Mouse (Mus musculus): ENCODE measurements around the gene Sec16a. TPM values are rescaled to one million over a fixed set of nuclear protein-coding genes. Genes with fewer than 3 reads are reported as not detected.
A peak's percentile ranks its signal among the peaks of the same experiment; 100 is the strongest.

The Sec16a gene
- polyA plus RNA-seq, 1 experiment from 2014 or later = 21.4 TPM

DNA sequence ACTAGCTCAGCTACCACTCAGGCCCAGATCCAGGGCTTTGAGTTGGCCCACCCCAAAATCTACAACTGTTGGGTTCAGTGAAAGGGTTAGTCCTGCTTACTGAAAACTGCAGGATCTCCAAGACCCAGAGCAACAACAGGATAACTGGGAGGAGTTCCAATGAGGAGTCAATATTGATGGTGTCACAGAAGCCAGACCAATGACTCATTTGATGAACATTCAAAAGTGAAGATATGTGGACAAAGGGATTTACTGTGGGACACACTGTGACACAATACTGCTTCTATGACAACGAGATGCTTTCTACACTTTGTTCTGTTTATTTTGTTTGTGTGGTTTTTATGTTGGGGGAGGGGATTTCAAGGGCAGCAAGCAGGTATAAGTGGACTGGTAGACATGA, 26.9 kb downstream of the Sec16a start:
- 85% methylated on average over 1 of the region's 1 CpGs for WGBS
- no peak overlapping the region for H3K27ac ChIP-seq (replicated peaks)
- H3K27me3 ChIP-seq (ENCODE audit: low read depth, poor library complexity, severe bottlenecking) = no peaks in the 10 kb centered on the region
- no peaks in the 10 kb centered on the region for H3K4me1 ChIP-seq
- DNase-seq (ENCODE audit: low spot score) = no peak
- peaks cover 100% of the 10 kb centered on the region for H3K36me3 ChIP-seq
- H3K4me3 ChIP-seq = no peak overlapping the region
- no peaks in the 10 kb centered on the region for H3K9me3 ChIP-seq (replicated peaks)

DNA sequence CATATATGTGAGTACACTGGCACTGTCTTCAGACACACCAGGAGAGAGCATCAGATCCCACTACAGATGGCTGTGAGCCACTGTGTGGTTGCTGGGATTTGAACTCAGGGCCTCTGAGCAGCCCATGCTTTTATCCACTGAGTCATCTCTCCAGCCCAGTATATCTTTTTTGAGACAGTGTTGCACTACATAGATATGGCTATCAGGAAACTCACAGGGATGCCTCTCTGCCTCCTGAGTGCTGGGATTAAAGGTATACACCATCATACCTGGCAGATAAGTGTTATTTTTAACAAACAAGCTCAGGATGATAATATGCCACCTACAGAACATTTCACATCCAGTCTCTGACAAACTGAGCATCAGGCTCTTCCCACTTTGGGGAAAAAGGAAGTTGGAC, 27.9 kb downstream of the Sec16a start:
- Histone ChIP-seq H3K4me3 (no peak overlapping the region), H3K9me3 (replicated peaks) (no peaks in the 10 kb centered on the region), H3K27ac (replicated peaks) (no peak overlapping the region), H3K27me3 (ENCODE audit: low read depth, poor library complexity, severe bottlenecking) (no peaks in the 10 kb centered on the region), H3K4me1 (no peaks in the 10 kb centered on the region), H3K36me3 (peaks cover 100% of the 10 kb centered on the region)
- DNase-seq (ENCODE audit: low spot score) = no peak

DNA sequence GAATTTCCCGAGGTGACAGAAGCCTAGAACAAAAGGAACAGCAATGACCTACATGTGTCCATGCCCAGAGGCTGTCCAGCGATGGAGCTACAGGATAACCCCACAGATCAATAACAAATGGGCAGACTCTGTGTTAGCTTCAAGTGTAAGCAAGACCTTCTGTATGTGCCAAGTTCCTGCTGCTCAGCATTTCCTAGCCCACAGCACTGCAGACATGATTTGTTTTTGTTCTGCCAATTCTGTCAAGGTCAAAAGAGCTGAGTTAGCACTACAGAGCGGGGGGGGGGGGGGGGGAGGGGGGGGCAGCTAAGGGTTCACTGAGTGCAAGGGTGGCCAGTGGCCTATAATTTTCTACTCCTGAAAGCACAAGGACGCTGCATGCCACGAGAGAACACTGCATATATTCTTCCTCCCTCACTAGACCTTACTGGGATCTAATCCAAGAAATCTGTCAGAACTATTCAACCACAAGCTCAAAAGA, 34.0 kb downstream of the Sec16a start:
- Histone ChIP-seq H3K27me3 (ENCODE audit: low read depth, poor library complexity, severe bottlenecking) (no peaks in the 10 kb centered on the region), H3K9me3 (replicated peaks) (no peaks in the 10 kb centered on the region), H3K4me3 (no peak overlapping the region), H3K4me1 (peaks cover 33% of the 10 kb centered on the region), H3K27ac (replicated peaks) (no peak overlapping the region), H3K36me3 (peaks cover 82% of the 10 kb centered on the region)
- no peak for DNase-seq (ENCODE audit: low spot score)
- 79% methylated on average over 5 of the region's 5 CpGs for WGBS

DNA sequence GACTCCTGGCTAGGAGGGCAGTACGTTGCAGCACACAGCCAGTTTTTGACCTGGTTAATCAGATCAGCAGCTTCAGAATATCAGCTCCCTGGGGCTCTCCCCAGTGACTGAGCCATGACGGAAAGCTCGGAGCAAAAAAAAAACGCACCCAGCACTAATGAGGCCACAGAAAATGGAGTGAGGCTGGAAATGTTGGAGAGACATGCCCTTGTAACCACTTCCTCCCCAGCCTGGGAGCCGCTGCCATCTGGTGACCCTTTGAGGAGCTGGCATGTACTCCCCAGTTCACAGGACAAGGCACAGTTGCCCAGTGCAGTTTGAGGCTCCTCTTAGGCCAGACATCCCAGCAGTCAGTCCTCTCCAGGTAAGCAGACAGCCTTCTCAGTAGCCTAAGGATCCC, 34.9 kb downstream of the Sec16a start:
- H3K36me3 ChIP-seq = peaks cover 79% of the 10 kb centered on the region
- no peak overlapping the region for H3K4me3 ChIP-seq
- no peaks in the 10 kb centered on the region for H3K27me3 ChIP-seq (ENCODE audit: low read depth, poor library complexity, severe bottlenecking)
- H3K27ac ChIP-seq (replicated peaks) = no peak overlapping the region
- no peaks in the 10 kb centered on the region for H3K9me3 ChIP-seq (replicated peaks)
- H3K4me1 ChIP-seq = peaks cover 40% of the 10 kb centered on the region
- DNase-seq (ENCODE audit: low spot score) = no peak
- 82% methylated on average over 5 of the region's 5 CpGs for WGBS

DNA sequence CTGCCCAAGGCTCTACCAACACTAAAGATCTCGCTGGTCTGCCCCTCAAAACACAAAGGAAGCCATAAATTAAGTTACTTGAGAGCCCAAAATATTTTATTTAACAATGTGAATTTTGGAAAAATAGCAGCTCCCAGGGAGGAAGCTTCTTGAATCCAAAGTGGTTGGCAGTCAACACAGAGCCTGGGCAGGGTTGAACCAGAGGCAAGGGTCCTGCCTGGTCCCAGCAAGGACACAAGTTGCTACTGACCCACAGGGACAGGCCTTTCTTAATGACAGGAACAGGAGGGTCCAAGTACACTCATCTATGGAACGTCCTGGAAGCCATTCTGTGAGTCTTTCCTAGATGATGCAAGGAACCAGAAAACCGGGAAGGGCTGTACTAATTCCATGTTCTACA, 35.7 kb downstream of the Sec16a start:
- H3K36me3 ChIP-seq = peaks cover 76% of the 10 kb centered on the region
- DNase-seq (ENCODE audit: low spot score) = no peak
- peaks cover 45% of the 10 kb centered on the region for H3K4me1 ChIP-seq
- peak overlapping the region; percentile 95 for H3K4me3 ChIP-seq
- peak overlapping the region; percentile 96; the same call in 1 of the 2 replicates for H3K27ac ChIP-seq (replicated peaks)
- H3K9me3 ChIP-seq (replicated peaks) = no peaks in the 10 kb centered on the region
- no peaks in the 10 kb centered on the region for H3K27me3 ChIP-seq (ENCODE audit: low read depth, poor library complexity, severe bottlenecking)
- WGBS = 60% methylated on average over 3 of the region's 3 CpGs

DNA sequence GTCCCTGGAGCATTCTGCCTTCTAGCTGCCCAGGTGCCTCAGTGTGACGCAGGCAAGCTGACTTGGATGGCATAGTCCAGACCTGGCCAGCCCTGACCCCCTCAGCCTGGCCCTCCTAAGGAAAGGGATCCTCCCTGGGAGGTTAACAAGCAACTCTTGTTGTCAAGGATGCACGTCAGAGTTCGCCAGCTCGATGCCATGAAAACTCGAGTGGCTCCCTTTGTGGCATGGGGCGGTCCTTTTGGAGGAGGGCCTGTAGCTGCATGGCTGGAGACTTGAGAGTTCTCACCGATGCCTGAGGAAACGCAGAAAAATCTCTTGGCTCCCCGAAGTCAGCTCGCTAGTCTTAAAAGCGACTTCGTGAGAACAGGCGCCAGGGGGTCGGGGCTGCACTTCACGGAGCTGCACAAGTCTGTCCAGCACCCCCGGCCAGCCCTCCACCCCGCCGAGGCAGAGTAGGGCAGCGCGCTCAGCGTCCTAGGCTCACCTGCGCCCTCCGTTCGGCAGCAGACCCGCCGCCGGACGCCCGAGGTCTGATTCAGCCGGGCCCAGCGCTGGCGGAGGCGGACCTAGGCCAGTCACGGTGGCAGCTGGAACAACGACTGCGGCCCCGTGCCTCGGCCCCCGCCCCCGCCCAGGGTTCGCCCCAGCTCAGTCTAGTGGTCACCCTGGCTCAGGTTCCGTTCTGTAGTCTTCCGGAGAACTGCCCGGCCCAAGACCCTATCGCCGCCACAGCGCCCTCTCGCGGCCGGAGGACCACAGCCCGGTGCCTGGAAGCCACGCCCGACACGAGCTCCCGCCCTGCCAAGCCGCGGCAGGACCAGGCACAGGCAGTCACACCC, 36.3 kb downstream of the Sec16a start, which contains the start of gene Inpp5e:
Inpp5e (minus strand) TSS at position 689 of the 842 bp plus-strand sequence.
- Histone ChIP-seq H3K36me3 (peaks cover 72% of the 10 kb centered on the region), H3K9me3 (replicated peaks) (no peaks in the 10 kb centered on the region), H3K27me3 (ENCODE audit: low read depth, poor library complexity, severe bottlenecking) (no peaks in the 10 kb centered on the region), H3K27ac (replicated peaks) (peak within 1 kb of the TSS; percentile 96), H3K4me1 (peaks cover 45% of the 10 kb centered on the region), H3K4me3 (peak within 1 kb of the TSS; percentile 95)
- peak; percentile 98 for DNase-seq (ENCODE audit: low spot score)
- under 1% methylated on average over 57 of the region's 57 CpGs for WGBS

DNA sequence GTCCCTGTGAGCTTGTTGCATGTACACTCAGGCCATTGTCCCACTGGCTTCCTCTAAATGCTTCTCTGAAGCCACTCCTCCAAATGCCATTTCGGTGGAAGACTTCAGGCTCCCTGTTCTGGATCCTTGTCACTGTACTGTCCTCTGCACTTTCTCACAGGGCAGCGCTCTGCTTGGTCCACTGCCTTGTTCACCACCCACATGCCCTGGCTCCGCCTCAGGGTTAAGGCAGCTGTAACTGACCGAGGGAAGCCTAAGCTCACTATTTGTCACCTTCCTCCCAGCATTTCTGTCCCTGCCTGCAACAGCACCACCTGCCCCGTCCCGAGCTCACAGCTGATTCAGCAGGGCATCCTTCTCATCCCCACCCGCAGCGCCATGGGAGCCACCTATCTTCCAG, 41.7 kb downstream of the Sec16a start:
- Histone ChIP-seq H3K27me3 (ENCODE audit: low read depth, poor library complexity, severe bottlenecking) (no peaks in the 10 kb centered on the region), H3K4me3 (no peak overlapping the region), H3K36me3 (peaks cover 80% of the 10 kb centered on the region), H3K27ac (replicated peaks) (no peak overlapping the region), H3K9me3 (replicated peaks) (no peaks in the 10 kb centered on the region), H3K4me1 (peaks cover 40% of the 10 kb centered on the region)
- WGBS = 81% methylated on average over 8 of the region's 8 CpGs
- DNase-seq (ENCODE audit: low spot score) = no peak

DNA sequence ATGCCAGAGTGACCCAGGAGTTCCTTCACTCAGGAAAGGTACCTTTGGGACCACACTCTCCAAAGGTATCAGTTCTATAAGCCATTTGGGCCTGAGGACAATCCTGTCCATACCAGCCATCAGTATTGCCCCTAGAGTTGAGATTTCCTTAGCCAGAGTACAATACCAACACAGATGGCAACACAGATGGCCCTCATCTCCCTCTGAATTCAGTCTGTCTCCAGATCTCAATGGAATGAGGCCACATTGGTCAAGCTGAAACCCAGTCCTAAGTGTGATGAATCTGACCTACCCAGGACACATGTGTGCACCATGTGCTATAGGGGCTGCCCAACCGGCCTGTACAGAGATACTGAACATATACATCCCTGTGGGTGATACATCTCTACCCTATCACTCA, 42.8 kb downstream of the Sec16a start:
- no peak overlapping the region for H3K27ac ChIP-seq (replicated peaks)
- peaks cover 29% of the 10 kb centered on the region for H3K4me1 ChIP-seq
- H3K9me3 ChIP-seq (replicated peaks) = no peaks in the 10 kb centered on the region
- no peak for DNase-seq (ENCODE audit: low spot score)
- peaks cover 82% of the 10 kb centered on the region for H3K36me3 ChIP-seq
- H3K27me3 ChIP-seq (ENCODE audit: low read depth, poor library complexity, severe bottlenecking) = no peaks in the 10 kb centered on the region
- WGBS = 93% methylated on average over 1 of the region's 1 CpGs
- no peak overlapping the region for H3K4me3 ChIP-seq

DNA sequence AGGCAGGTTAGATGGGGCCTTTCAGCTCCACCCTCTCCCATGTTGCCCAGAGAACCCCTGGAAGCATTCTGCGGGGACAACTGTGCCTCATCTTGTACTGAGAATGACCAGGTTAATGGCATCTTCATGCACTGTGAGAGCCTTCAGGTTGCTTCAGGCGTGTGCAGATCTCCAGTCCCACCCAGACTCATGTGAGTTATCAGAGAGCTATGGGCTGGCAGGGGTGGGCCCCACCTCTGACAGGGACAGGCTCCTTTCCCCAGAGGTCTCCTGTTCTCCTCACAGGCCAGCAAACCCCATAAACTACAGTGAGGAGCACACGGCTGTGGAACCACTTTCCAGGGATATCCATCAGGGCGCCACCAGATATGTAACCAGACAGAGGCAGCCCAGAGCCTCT, 44.0 kb downstream of the Sec16a start:
- H3K36me3 ChIP-seq = peaks cover 83% of the 10 kb centered on the region

DNA sequence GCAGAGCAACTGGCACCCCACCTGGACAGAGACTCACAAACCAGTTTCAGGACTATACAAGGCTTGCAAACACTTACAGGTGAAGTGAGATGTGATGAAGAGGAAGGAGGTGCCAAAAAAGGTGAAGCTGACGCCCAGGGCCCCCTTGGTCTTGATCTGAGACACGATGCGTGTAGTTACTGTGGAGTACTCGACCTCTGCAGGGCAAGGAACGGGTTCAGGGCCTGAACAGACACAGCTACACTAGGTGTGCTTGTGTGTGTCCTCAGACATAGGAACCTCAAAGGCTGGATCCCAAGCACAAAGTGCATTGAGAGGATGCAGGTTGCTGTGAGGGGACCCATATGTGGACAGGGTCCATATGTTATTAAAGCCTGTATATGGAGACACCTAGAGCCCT, 44.7 kb downstream of the Sec16a start:
- no peak for DNase-seq (ENCODE audit: low spot score)
- H3K4me3 ChIP-seq = no peak overlapping the region
- no peaks in the 10 kb centered on the region for H3K27me3 ChIP-seq (ENCODE audit: low read depth, poor library complexity, severe bottlenecking)
- H3K27ac ChIP-seq (replicated peaks) = no peak overlapping the region
- 90% methylated on average over 5 of the region's 5 CpGs for WGBS
- H3K4me1 ChIP-seq = peaks cover 10% of the 10 kb centered on the region; the same call in 1 of the 2 replicates
- peaks cover 84% of the 10 kb centered on the region for H3K36me3 ChIP-seq
- H3K9me3 ChIP-seq (replicated peaks) = no peaks in the 10 kb centered on the region

More for the DNA sequence above, 44.0 kb downstream of the Sec16a start:
- Histone ChIP-seq H3K4me1 (peaks cover 17% of the 10 kb centered on the region), H3K27ac (replicated peaks) (no peak overlapping the region), H3K9me3 (replicated peaks) (no peaks in the 10 kb centered on the region), H3K27me3 (ENCODE audit: low read depth, poor library complexity, severe bottlenecking) (no peaks in the 10 kb centered on the region), H3K4me3 (no peak overlapping the region)
- WGBS = 96% methylated on average over 4 of the region's 4 CpGs
- no peak for DNase-seq (ENCODE audit: low spot score)

DNA sequence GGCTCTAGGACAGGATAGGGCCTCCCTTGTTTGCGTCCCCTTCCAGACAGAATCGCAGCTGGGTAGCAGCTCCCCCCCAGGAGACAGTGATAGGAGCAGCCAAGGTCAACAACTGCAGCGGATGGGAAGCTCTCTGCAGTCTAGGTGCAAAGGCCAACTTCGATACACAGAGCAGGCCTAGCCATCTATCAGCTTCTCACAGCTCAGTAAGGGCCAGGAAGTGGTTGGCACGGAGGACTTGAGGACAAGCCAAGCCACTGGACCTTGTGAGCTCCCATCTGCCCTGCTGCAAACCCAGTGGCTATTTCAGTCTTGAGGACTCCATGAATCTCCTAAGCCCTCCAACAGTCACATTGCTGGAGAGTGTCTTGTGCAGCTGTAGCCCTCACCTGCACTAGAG, 45.4 kb downstream of the Sec16a start:
- H3K36me3 ChIP-seq = peaks cover 87% of the 10 kb centered on the region
- 92% methylated on average over 5 of the region's 5 CpGs for WGBS
- no peaks in the 10 kb centered on the region for H3K27me3 ChIP-seq (ENCODE audit: low read depth, poor library complexity, severe bottlenecking)

DNA sequence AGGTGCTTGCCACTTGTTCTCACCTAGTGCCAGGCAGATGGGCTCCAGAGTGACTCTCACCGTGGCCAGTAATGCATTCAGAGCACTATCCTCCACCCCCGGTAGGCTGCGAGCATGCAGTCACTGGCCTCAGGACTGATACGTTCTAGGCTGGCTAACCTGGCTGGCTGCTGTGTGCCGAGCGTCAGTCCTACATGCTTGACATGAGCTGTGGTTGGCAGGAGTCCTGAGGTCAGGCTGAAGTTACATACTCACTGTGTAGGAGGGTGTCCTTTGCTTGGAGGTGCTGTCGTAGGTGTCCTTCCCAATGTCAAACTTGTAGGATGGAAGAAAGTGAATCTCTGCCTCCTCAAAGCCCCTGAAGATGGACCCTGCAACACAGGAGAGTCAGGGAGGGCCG, 46.0 kb downstream of the Sec16a start:
- no peak overlapping the region for H3K4me3 ChIP-seq
- H3K9me3 ChIP-seq (replicated peaks) = no peaks in the 10 kb centered on the region
- 0 out of 2 replicates have a peak, but pooled peaks cover 4% of the 10 kb centered on the region for H3K4me1 ChIP-seq
- no peaks in the 10 kb centered on the region for H3K27me3 ChIP-seq (ENCODE audit: low read depth, poor library complexity, severe bottlenecking)
- H3K27ac ChIP-seq (replicated peaks) = no peak overlapping the region
- no peak for DNase-seq (ENCODE audit: low spot score)
- whole genome bisulfite sequencing = 90% methylated on average over 8 of the region's 8 CpGs
- H3K36me3 ChIP-seq = peaks cover 93% of the 10 kb centered on the region

More for the DNA sequence above, 45.4 kb downstream of the Sec16a start:
- no peak overlapping the region for H3K27ac ChIP-seq (replicated peaks)
- H3K9me3 ChIP-seq (replicated peaks) = no peaks in the 10 kb centered on the region
- no peak for DNase-seq (ENCODE audit: low spot score)
- H3K4me1 ChIP-seq = peaks cover 5% of the 10 kb centered on the region; the same call in 1 of the 2 replicates
- H3K4me3 ChIP-seq = no peak overlapping the region

DNA sequence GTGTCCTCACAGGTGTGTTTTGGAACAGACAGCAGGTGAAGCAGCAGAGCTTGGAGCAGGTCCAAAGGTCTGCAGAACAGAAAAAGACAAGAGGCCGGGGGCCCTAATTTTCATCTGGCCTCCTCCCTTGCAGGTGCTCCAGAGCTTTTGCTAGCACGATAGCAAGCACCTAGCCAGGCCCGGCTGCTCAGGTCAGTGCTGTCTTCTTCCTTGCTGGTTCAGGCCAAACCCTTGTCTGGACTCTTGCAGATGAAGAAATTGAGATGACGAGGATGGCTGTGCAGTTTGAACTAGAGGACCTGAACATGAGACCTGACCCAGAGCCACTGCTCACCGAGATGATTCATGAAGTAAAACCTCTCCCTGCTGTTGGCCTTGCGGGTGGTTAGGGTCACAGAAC, 53.4 kb downstream of the Sec16a start:
- WGBS = 92% methylated on average over 6 of the region's 6 CpGs
- no peaks in the 10 kb centered on the region for H3K27me3 ChIP-seq (ENCODE audit: low read depth, poor library complexity, severe bottlenecking)
- peaks cover 28% of the 10 kb centered on the region for H3K4me1 ChIP-seq
- DNase-seq (ENCODE audit: low spot score) = no peak
- no peak overlapping the region for H3K4me3 ChIP-seq
- no peaks in the 10 kb centered on the region for H3K9me3 ChIP-seq (replicated peaks)
- peaks cover 79% of the 10 kb centered on the region for H3K36me3 ChIP-seq
- H3K27ac ChIP-seq (replicated peaks) = no peak overlapping the region
